Mouse (Mus musculus) intestine, embryonic 16.5 days (tissue): Measurements from ENCODE around the gene Tmem220. TPM values are rescaled to one million over a fixed set of nuclear protein-coding genes. Genes with fewer than 3 reads are reported as not detected.

ENCODE experiments used
- ATAC-seq: fragments of 200-750 bp; cut with Nextera tagmentation; 2 replicates; pipeline ENCODE4 v1.8.0; 2017; ENCODE audit warnings: moderate TSS enrichment, moderate library complexity
- H3K27ac ChIP-seq: fragments of 300-500 bp; sonication (generic); 2 replicates; pipeline ENCODE4 v1.5.1; 2014; ENCODE audit warnings: mild to moderate bottlenecking, low read length
- H3K27me3 ChIP-seq: fragments of 300-500 bp; sonication (generic); replicated peaks from 2 replicates; pipeline ENCODE4 v1.6.1; 2014; ENCODE audit warnings: low read length, control low read depth, mixed read lengths; ENCODE audit not compliant: control insufficient read depth, insufficient read depth
- H3K36me3 ChIP-seq: fragments of 300-500 bp; sonication (generic); 2 replicates; pipeline ENCODE4 v1.6.1; 2014; ENCODE audit warnings: low read length, control low read depth; ENCODE audit not compliant: control insufficient read depth, insufficient read depth
- H3K4me1 ChIP-seq: fragments of 300-500 bp; sonication (generic); 2 replicates; pipeline ENCODE4 v1.6.1; 2014; ENCODE audit warnings: low read length, control low read depth, mixed read lengths; ENCODE audit not compliant: control insufficient read depth, insufficient read depth
- H3K4me2 ChIP-seq: fragments of 300-500 bp; sonication (generic); 2 replicates; pipeline ENCODE4 v1.6.1; 2014; ENCODE audit warnings: low read depth, low read length, control low read depth
- H3K4me3 ChIP-seq: fragments of 300-500 bp; sonication (generic); 2 replicates; pipeline ENCODE4 v1.5.1; 2014; ENCODE audit warnings: mild to moderate bottlenecking, low read length
- H3K9ac ChIP-seq: fragments of 300-500 bp; sonication (generic); 2 replicates; pipeline ENCODE4 v1.6.1; 2014; ENCODE audit warnings: low read depth, low read length
- H3K9me3 ChIP-seq: fragments of 300-500 bp; sonication (generic); 2 replicates; pipeline ENCODE4 v1.6.1; 2016; ENCODE audit warnings: low read length, control low read depth; ENCODE audit not compliant: control insufficient read depth
- WGBS: fragments of 180-500 bp; shearing (Covaris S2); extraction: QIAGEN DNeasy Blood & Tissue Kit; methylation state at CpG from one replicate; pipeline ENCODE4 v1.1.7; 2014; 5-methylcytosine and 5-hydroxymethylcytosine counted together
- polyA plus RNA-seq: library from polyadenylated mRNA; unstranded; fragments of >200 nt; fragmentation: Nextera tagmentation; extraction: Ambion mirVana; gene quantifications from 2 replicates; pipeline ENCODE4 v1.2.1, GENCODE M21; 2015

Gene Tmem220
- polyA plus RNA-seq, 1 experiment from 2014 or later, result 3.4 TPM

DNA sequence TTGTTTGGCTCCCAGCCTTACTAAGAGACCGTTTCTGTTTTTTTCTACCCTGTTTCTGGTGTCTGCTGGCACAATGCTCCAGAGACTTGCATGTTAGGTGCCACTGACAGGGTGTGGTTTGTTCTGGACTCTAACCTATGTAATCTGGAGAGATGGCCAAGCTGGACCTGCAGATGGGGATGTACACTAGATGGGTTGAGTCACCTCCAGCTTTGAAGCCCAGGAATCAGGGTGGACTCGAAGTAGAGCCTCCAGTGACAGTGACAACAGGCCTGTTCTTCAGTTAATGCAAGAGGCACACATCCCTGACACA, 6.6 kb downstream of the Tmem220 start:
- WGBS, result 40% methylated on average over 2 of the region's 2 CpGs
- H3K4me3 ChIP-seq, result no peak overlapping the region
- H3K4me1 ChIP-seq, result peaks cover 8% of the 10 kb centered on the region; the same call in 1 of the 2 replicates
- no peak overlapping the region for H3K9ac ChIP-seq
- 0 out of 2 replicates have a peak overlapping the region, but pooled peaks have one; percentile 26 for H3K4me2 ChIP-seq
- peak; percentile 78 for ATAC-seq
- no peaks in the 10 kb centered on the region for H3K9me3 ChIP-seq
- no peaks in the 10 kb centered on the region for H3K36me3 ChIP-seq
- no peaks in the 10 kb centered on the region for H3K27me3 ChIP-seq
- peak overlapping the region; percentile 74 for H3K27ac ChIP-seq

DNA sequence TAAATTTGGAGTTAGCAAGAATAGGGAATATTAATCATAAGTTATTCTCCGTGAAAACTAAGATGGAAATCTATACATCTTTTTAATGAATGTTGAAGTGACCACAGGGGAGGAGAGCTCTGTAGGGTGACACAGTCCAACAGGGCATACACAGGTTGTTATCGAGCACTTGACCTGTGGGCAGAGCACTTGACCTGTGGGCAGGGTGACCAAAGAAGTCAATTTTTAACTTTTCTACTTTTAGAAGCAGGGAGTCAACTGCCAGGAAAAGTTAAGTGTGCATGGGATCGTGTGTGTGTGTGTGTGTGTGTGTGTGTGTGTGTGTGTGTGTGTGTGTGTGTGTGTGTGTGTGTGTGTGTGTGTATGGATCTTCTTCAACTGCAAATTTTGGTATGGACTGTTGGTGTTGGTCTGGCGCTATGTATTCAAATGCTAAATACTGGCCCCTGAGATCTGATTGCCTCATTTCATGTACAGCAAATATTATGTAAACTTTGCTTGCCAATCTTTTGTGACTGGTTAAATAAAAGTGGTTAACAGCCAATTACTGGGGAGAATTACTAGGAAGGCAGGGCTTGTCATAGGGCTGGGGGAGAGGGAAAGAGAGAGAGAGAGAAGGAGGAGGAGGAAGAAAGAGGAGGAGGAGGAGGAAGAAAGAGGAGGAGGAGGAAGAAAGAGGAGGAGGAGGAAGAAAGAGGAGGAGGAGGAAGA, 10.0 kb downstream of the Tmem220 start:
- WGBS, result 68% methylated on average over 4 of the region's 4 CpGs
- no peak overlapping the region for H3K4me2 ChIP-seq
- peaks cover 8% of the 10 kb centered on the region; the same call in 1 of the 2 replicates for H3K4me1 ChIP-seq
- no peaks in the 10 kb centered on the region for H3K27me3 ChIP-seq
- H3K9me3 ChIP-seq, result no peaks in the 10 kb centered on the region
- H3K9ac ChIP-seq, result no peak overlapping the region
- 0 out of 2 replicates have a peak, but pooled peaks cover 4% of the 10 kb centered on the region for H3K36me3 ChIP-seq
- ATAC-seq, result no peak
- no peak overlapping the region for H3K4me3 ChIP-seq
- no peak overlapping the region for H3K27ac ChIP-seq

DNA sequence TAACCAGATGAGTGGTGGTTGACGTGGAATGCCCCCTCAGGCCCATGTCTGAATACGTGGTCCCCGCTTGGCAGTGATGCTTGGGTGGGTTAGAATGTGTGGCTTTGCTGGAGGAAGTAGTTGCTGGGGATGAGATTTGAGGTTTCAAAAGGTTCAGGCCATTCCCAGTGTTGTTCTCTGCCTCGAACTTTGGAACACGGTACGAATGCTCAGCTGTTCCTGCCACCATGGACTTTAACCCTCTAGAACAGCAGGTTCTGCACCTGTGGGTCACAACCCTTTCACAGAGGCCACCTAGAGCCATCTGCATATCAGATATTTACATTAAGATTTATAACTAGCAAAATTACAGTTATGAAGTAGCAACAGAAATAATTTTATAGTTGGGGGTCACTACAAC, 11.3 kb downstream of the Tmem220 start:
- ATAC-seq, result no peak
- Histone ChIP-seq H3K4me2 (no peak overlapping the region), H3K36me3 (peaks cover 8% of the 10 kb centered on the region), H3K27ac (no peak overlapping the region), H3K4me3 (no peak overlapping the region), H3K27me3 (no peaks in the 10 kb centered on the region), H3K9ac (no peak overlapping the region), H3K9me3 (no peaks in the 10 kb centered on the region), H3K4me1 (peaks cover 8% of the 10 kb centered on the region; the same call in 1 of the 2 replicates)
- 84% methylated on average over 6 of the region's 6 CpGs for WGBS

DNA sequence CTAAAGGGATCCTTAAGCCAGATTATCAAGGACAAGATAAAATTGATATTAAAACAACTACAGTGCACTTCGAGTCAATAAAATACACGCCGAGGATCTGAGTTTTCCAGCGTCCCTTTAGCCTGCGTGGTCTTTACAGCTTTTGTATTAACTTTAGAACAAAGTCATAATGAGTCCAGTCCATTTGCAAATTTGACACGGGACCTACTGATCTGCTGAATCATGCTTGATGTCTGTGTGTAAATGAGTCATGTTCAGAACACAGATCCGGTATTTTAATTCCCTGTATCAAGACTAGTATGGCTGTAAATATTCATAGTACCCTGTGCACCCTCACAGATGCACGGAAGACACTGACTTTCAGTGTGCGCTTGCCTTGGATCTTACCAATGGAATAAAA, 11.9 kb downstream of the Tmem220 start:
- no peaks in the 10 kb centered on the region for H3K27me3 ChIP-seq
- peaks cover 8% of the 10 kb centered on the region for H3K36me3 ChIP-seq
- no peaks in the 10 kb centered on the region for H3K9me3 ChIP-seq
- no peak overlapping the region for H3K27ac ChIP-seq
- H3K4me2 ChIP-seq, result no peak overlapping the region
- H3K4me1 ChIP-seq, result peaks cover 3% of the 10 kb centered on the region; the same call in 1 of the 2 replicates
- ATAC-seq, result no peak
- H3K4me3 ChIP-seq, result no peak overlapping the region
- no peak overlapping the region for H3K9ac ChIP-seq
- WGBS, result 94% methylated on average over 9 of the region's 9 CpGs

DNA sequence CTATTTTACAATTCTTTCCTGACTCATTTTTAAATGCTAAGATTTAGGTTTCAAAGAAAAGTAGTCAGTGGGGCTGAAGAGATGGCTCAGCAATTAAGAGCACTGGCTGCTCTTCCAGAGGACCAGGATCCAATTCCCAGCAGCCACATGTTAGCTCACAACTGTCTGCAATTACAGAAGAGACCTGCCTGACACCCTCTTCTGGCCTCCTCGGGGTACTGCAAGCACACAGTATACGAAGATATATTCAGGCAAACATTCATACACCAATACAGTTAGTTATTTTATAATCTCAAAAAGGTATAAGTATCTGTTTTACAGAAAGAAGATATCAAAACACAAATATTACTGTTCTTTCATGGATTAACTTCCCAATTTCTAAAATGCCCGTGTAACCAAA, 14.8 kb downstream of the Tmem220 start:
- H3K27me3 ChIP-seq, result no peaks in the 10 kb centered on the region
- ATAC-seq, result no peak
- 85% methylated on average over 3 of the region's 3 CpGs for WGBS
- no peak overlapping the region for H3K4me3 ChIP-seq
- peaks cover 2% of the 10 kb centered on the region; the same call in 1 of the 2 replicates for H3K4me1 ChIP-seq
- peaks cover 8% of the 10 kb centered on the region for H3K36me3 ChIP-seq
- H3K9me3 ChIP-seq, result no peaks in the 10 kb centered on the region
- H3K27ac ChIP-seq, result no peak overlapping the region
- no peak overlapping the region for H3K4me2 ChIP-seq
- no peak overlapping the region for H3K9ac ChIP-seq

DNA sequence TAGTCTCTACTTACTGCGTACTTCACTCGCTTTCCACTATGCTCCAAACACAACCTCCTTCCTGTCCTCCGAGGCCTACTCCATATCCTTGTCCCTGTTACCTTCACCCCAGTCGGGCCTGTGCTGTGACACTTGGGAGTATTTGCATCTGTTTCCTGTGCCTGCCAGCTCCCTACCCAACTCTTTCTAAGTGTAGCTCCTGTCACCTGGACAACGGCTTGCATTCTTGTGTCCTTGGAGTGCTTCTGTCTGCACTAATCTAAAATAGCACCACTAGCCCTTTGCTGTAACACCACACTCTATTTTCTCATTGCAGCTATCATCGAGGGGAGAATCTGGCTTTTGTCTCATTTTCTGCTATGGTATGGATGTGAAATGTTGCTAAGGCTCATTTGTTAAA, 15.5 kb downstream of the Tmem220 start:
- H3K27ac ChIP-seq, result no peak overlapping the region
- H3K27me3 ChIP-seq, result no peaks in the 10 kb centered on the region
- 92% methylated on average over 6 of the region's 6 CpGs for WGBS
- no peak overlapping the region for H3K9ac ChIP-seq
- peaks cover 8% of the 10 kb centered on the region; the same call in 1 of the 2 replicates for H3K4me1 ChIP-seq
- no peaks in the 10 kb centered on the region for H3K9me3 ChIP-seq
- no peak for ATAC-seq
- H3K4me2 ChIP-seq, result no peak overlapping the region
- H3K4me3 ChIP-seq, result no peak overlapping the region
- H3K36me3 ChIP-seq, result peaks cover 8% of the 10 kb centered on the region

DNA sequence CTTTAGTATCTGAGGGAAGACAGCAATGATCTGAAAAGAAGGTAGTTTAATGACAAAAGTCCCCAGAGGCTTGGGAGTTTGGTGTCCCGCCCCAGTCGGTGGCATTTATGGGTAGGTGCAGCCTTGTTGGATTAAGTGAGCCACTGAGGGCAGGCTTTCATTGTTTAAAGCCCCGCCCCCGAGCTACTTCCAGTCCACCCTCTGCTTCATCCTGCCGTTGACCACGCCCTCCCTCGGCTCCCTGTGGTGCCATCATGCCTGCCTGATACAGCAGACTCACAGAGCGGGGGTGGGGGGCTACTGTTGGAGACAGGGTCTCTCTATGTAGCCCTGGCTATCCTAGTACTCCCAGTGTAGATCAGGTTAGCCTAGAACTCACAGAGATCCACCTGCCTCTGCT, 18.1 kb downstream of the Tmem220 start:
- ATAC-seq, result 0 out of 2 replicates have a peak, but pooled peaks have one; percentile 50
- Histone ChIP-seq H3K4me2 (no peak overlapping the region), H3K27me3 (no peaks in the 10 kb centered on the region), H3K4me3 (no peak overlapping the region), H3K4me1 (peaks cover 10% of the 10 kb centered on the region; the same call in 1 of the 2 replicates), H3K9me3 (no peaks in the 10 kb centered on the region), H3K36me3 (peaks cover 8% of the 10 kb centered on the region), H3K27ac (no peak overlapping the region), H3K9ac (no peak overlapping the region)
- WGBS, result 54% methylated on average over 8 of the region's 8 CpGs

DNA sequence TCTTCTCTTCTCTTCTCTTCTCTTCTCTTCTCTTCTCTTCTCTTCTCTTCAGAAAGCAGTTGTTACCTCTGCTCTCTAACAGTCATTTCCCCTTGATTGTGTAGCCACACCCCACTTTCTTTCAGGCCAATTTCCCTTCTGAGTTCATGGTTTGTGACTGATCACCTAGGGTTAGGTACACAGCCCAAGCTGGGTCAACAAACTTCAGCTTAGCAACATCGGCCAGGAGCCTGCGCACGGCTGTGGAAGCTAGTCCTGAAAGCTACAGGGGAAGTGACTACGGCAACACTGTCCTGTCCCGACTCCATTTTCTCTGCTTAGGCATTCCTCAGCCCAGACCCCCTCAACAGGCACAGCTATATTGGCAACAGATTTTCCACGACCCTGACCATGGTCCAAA, 20.0 kb downstream of the Tmem220 start:
- Histone ChIP-seq H3K4me1 (peaks cover 10% of the 10 kb centered on the region; the same call in 1 of the 2 replicates), H3K27me3 (no peaks in the 10 kb centered on the region), H3K36me3 (peaks cover 3% of the 10 kb centered on the region), H3K4me3 (no peak overlapping the region), H3K9ac (no peak overlapping the region), H3K9me3 (no peaks in the 10 kb centered on the region), H3K27ac (no peak overlapping the region), H3K4me2 (peak overlapping the region; percentile 19; the same call in 1 of the 2 replicates)
- WGBS, result 64% methylated on average over 6 of the region's 6 CpGs
- peak; percentile 84 for ATAC-seq

DNA sequence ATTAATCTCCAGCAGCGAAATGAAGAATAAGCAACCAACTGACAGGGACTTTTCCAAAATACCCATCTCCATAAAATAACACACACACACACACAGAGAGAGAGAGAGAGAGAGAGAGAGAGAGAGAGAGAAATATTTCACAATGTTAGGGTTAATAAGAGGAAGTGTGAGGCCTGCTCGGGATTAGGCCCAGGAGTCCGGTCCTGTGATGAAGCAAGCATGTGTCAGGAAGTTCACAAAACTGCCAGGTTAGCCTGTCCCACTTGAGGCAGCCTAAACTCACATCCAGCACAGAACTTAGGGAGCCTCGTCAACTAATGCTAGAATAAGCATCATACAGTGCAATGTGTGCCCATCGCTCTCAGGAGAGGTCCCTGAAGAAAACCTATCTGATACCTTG, 22.2 kb downstream of the Tmem220 start:
- Histone ChIP-seq H3K36me3 (no peaks in the 10 kb centered on the region), H3K27ac (no peak overlapping the region), H3K9me3 (no peaks in the 10 kb centered on the region), H3K4me1 (peaks cover 13% of the 10 kb centered on the region; the same call in 1 of the 2 replicates), H3K4me2 (no peak overlapping the region), H3K27me3 (no peaks in the 10 kb centered on the region), H3K9ac (no peak overlapping the region), H3K4me3 (no peak overlapping the region)
- ATAC-seq, result no peak
- 84% methylated on average over 5 of the region's 5 CpGs for WGBS

DNA sequence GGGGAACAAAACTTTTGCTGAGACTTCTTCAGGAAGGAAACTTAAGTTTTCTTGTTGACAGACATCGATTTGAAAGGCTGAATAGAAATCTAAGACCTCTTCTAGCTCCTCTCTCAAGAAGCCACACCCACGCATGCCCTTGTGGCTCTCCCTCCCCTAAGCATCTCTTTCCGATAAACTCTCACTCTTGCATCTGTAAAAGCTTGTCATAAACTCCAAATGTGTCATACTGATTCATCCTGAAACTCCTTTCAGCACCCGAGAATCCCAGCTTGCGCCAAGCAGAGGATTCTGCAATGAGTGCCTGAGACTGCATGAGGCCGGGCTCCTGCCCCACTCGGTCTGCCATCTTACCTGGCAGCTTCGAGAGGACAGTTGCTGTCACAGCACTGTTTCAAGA, 23.5 kb downstream of the Tmem220 start:
- 84% methylated on average over 8 of the region's 8 CpGs for WGBS
- no peaks in the 10 kb centered on the region for H3K9me3 ChIP-seq
- no peak overlapping the region for H3K4me3 ChIP-seq
- H3K9ac ChIP-seq, result no peak overlapping the region
- no peaks in the 10 kb centered on the region for H3K36me3 ChIP-seq
- H3K27me3 ChIP-seq, result no peaks in the 10 kb centered on the region
- no peak overlapping the region for H3K27ac ChIP-seq
- no peak for ATAC-seq
- H3K4me1 ChIP-seq, result peaks cover 11% of the 10 kb centered on the region
- H3K4me2 ChIP-seq, result no peak overlapping the region
